Mouse (Mus musculus): Measurements from ENCODE around the gene Olfr1045. TPM values are rescaled to one million over a fixed set of nuclear protein-coding genes. Genes with fewer than 3 reads are reported as not detected.
"Not testable (repeated sequence)": the region's sequence is repeated elsewhere in the genome, so short reads cannot be mapped to it uniquely, and the experiment has no call there.

Olfr1045 gene
- not detected in 2 replicates for total RNA-seq (2015; ENCODE audit: low replicate concordance)
- total RNA-seq (2017; ENCODE audit: low replicate concordance) = not detected in 2 replicates

DNA sequence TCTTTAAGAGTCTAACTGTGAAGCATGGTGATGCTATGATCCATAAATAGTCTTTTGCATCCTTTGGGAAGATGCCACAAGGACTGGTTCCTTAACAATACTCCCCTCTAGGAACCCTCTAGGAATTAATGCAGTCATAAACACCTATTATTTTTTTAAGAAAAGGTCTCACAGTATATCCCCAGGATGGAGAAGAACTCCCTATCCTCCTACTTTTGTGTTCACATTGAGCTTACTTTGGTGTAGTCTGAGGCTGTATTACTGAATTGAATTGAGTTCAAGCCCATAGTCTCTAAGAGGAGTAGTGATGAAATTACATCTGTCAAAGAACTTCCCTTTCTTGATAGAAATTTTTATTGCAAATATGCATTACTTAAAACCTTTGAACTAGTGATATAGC lies at the start of gene Olfr1045:
Gene Olfr1045 (minus strand): TSS at position 101 of the 400 bp plus-strand sequence.
- no peak for ATAC-seq (replicated peaks; ENCODE audit: low FRiP score, poor library complexity, severe bottlenecking)

DNA sequence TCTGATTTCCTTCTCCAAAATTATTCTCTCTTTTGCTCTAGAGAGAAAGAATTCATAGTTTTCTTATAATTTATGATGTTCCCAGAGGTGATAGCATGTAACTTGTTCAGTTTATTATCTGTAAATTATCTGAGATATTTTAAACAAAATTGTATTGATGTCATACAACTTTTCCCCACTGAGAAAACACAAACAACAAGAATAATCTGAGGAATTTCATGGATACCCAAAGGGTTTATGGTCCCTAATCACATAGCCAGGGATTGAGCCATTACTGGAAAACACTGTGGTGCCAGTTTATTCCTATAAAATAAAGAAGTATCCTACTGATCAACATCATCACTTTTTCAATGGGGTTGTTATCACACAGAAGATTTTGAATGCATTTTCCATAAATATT lies 37.4 kb upstream of the Olfr1045 start, which contains the start of gene Olfr1048:
Gene Olfr1048 (minus strand): TSS at position 101 of the 400 bp plus-strand sequence.
- ATAC-seq (replicated peaks; ENCODE audit: low FRiP score, poor library complexity, severe bottlenecking) = no peak

DNA sequence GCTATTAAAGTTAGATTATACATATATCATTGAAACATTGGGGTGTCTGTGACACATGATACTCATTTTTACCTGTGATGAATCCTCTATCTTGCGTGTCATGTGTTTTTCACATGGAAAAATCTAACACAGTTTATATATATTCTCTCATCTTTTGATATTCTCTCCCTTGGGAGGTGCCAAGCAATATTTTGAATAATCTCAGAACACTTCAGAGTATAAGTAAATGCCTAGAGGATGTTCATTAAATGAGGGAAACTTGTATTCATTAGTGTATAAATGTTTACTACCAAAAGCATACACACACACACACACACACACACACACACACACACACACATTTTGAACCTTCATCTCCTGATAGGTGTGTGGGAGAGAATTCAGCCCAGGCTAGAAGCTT lies 28.5 kb upstream of the Olfr1045 start, which contains the start of gene Olfr1047:
Gene Olfr1047 (minus strand): TSS at position 101 of the 400 bp plus-strand sequence.
- no peak for ATAC-seq (replicated peaks; ENCODE audit: low FRiP score, poor library complexity, severe bottlenecking)

DNA sequence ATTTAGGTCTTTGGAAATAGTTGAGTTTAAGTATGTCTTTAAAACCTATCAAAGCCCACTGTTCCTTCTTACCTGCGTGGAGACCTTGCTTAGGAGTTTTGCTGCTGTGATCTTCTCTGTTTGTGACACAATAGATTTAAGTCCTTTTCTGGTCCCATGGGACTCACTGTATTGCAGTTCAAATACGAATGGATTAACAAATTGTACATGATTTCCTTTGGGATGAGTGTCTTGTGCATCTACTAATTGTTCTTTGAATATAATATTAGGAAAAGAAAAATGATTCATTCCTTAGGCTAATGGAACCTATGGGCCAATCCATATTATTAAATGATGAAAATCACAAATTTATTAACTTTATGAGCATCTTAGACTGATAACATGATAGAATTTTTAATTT lies 16.4 kb upstream of the Olfr1045 start, which contains the start of gene Olfr1046:
Gene Olfr1046 (minus strand): TSS at position 101 of the 400 bp plus-strand sequence.
- no peak for ATAC-seq (replicated peaks; ENCODE audit: low FRiP score, poor library complexity, severe bottlenecking)

DNA sequence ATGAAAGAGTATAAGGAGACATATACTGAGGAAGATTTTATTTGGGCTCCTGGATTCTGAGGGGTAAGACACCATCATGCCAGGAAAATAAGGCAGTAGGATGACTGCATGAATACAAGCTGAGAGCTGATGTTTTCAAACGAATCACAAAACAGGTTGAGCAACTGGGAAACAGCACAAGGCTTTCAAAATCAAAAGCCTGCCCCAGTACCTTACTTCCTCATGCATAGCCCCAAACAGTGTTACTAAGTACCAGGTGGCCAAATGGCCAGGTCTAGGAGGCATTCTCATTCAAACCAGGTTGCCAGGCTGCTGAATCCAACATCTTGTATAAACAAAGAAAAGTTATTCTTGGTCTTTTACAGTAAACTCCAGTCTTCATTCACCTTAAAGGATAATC lies 6.9 kb downstream of the Olfr1045 start:
- ATAC-seq (replicated peaks; ENCODE audit: low FRiP score, poor library complexity, severe bottlenecking) = no peak

DNA sequence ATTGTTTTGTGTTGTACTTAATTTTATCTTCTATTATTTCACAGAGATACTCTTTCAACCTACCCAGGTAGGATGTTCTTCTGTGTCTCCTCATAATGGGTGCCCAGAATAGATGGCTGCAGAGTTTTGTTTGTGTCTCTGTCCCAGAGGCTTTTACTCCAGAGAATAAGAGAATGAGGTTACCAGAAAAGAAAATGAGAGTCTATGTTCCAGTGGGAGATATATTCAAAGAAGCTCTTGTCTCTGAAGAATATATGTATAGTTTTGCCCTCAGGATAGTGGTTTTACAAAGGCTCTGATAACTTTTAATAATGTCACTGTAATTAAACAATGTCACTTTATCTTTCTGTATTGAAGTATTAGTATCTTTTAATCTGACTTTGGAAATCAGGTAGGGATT lies 17.2 kb downstream of the Olfr1045 start, which contains the start of gene Olfr52:
Gene Olfr52 (minus strand): TSS at position 101 of the 400 bp plus-strand sequence.
- ATAC-seq (replicated peaks; ENCODE audit: low FRiP score, poor library complexity, severe bottlenecking) = no peak

DNA sequence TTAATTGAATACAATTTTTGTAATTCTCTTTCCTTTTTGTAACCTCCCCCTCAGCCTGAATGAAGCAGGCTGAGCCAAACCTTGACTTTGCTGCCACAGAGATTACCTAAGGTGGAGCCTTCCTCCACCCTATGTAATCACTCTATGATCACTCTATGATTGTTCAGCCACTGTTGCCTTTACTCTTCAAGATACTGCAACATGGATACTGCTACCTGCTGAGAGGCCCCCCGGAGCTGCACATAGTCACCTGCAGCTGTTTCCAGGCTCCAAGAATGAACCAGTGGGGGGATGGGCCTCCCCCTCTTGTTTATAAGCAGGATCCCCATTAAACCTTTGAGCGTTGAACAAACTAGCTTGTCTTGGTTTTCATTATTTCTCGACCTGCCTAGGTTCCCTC lies 22.9 kb downstream of the Olfr1045 start:
- ATAC-seq (replicated peaks; ENCODE audit: low FRiP score, poor library complexity, severe bottlenecking) = no peak

DNA sequence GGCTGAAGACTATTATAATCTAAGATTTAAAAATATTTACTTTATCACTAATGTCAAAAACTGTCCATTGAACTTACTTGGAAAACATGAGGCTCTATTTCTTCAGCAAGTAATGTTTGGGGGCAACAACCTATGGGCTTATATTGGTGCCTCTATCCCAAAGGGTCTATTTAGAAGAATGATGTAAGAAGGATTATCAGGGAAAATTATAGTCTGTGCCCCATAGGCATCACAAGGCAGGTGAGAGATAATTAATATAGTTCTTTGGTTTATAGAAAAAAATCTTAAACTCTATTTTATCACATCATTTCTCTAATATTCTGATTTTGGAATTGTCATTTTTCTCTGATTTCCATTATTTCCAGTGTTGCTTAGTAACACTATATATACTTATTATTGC lies 25.1 kb downstream of the Olfr1045 start, which contains the start of gene Olfr1044:
Gene Olfr1044 (minus strand): TSS at position 101 of the 400 bp plus-strand sequence.
- ATAC-seq (replicated peaks; ENCODE audit: low FRiP score, poor library complexity, severe bottlenecking) = no peak

DNA sequence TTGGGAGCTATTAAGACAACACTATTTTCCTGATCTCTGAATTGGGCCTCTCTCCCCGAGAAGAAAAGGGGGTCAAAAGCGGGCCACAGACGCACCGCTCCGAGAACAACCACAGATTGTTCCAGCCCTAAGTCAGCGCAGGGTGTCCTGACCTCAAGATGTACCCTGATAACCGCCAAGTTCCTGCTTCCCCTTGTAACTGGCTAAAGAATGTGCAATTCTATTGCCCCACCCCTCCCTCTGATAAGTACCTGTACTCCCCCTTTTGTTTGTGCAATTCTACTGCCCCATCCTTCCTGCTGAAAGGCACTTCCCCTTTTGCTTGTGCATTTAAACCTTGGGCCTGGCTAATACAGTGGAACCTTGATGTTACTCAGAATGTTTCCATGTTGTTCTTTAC lies 27.4 kb downstream of the Olfr1045 start:
- ATAC-seq (replicated peaks; ENCODE audit: low FRiP score, poor library complexity, severe bottlenecking) = not testable (repeated sequence)

DNA sequence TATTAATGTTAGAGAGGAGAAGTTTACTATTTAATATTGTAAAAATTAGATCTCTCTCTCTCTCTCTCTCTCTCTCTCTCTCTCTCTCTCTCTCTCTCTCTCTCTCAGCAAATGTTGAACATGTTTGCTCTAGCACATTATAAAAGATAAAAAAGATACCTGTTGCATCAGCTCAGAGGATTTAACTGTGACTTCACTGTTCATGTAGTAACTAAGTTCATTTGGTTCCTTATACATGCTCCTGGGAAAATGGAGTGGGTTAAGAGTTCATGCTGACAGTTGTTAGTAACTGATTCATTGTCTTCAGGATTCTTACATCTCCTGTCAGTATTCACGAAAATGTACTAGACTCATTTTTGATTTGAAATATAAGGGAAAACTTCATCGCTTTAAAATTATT lies 35.4 kb downstream of the Olfr1045 start, which contains the start of gene Olfr1043:
Gene Olfr1043 (minus strand): TSS at position 101 of the 400 bp plus-strand sequence.
- no peak for ATAC-seq (replicated peaks; ENCODE audit: low FRiP score, poor library complexity, severe bottlenecking)

DNA sequence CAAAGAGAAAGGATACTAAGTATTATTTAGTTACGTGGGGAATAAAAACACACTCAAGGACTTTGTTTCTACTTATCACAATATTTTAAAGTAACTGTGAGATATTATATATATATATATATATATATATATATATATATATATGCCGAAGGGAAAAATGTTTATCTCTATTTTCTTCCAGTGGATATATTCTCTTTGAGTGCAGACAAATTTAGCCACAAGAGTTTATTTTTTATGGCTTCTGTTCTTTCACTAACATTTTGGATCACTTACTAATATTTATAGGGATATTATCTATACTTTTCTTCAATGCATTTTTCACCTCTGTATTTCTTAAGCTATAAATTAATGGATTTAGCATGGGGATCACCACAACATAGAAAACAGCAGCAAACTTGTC lies 41.1 kb downstream of the Olfr1045 start, which contains the start of gene Olfr1042:
Gene Olfr1042 (minus strand): TSS at position 101 of the 400 bp plus-strand sequence.
- ATAC-seq (replicated peaks; ENCODE audit: low FRiP score, poor library complexity, severe bottlenecking) = no peak

DNA sequence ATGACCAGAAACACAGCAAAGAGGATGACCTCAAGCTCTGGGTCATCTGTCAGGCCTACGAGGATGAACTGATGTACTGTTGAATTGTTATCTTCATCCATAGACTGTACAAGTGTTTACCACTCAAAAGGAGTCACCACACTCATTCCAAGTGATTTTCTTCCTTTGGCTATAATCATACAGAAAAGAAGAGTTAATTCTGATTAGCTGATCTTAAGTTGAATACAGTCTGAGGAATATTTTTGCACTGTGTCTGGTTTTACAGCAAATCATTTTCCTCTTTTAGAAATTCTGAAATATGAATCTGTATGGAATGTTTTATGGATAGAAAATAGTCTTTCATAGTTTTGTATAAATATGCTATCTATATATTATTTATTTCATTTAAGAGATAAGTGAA lies 56.2 kb downstream of the Olfr1045 start, which contains the start of gene Olfr1040:
Gene Olfr1040 (minus strand): TSS at position 101 of the 400 bp plus-strand sequence.
- no peak for ATAC-seq (replicated peaks; ENCODE audit: low FRiP score, poor library complexity, severe bottlenecking)

Other genes starting within 250 kb of the Olfr1045 start
- gene Olfr1029, start 229.1 kb downstream of the Olfr1045 start, total RNA-seq (2015; ENCODE audit: low replicate concordance) = not detected in 2 replicates
- gene Olfr1029, start 229.1 kb downstream of the Olfr1045 start, total RNA-seq (2017; ENCODE audit: low replicate concordance) = not detected in 2 replicates
- not detected in 2 replicates for gene Olfr1030, start 223.7 kb downstream of the Olfr1045 start, total RNA-seq (2015; ENCODE audit: low replicate concordance)
- gene Olfr1030, start 223.7 kb downstream of the Olfr1045 start, total RNA-seq (2017; ENCODE audit: low replicate concordance) = not detected in 2 replicates
- not detected in 2 replicates for gene Olfr1031, start 212.7 kb downstream of the Olfr1045 start, total RNA-seq (2015; ENCODE audit: low replicate concordance)
- gene Olfr1031, start 212.7 kb downstream of the Olfr1045 start, total RNA-seq (2017; ENCODE audit: low replicate concordance) = not detected in 2 replicates
- gene Olfr1032, start 197.5 kb downstream of the Olfr1045 start, total RNA-seq (2015; ENCODE audit: low replicate concordance) = not detected in 2 replicates
- gene Olfr1032, start 197.5 kb downstream of the Olfr1045 start, total RNA-seq (2017; ENCODE audit: low replicate concordance) = not detected in 2 replicates
- gene Olfr1033, start 182.4 kb downstream of the Olfr1045 start, total RNA-seq (2015; ENCODE audit: low replicate concordance) = not detected in 2 replicates
- gene Olfr1033, start 182.4 kb downstream of the Olfr1045 start, total RNA-seq (2017; ENCODE audit: low replicate concordance) = not detected in 2 replicates
- gene Olfr1034, start 157.1 kb downstream of the Olfr1045 start, total RNA-seq (2015; ENCODE audit: low replicate concordance) = not detected in 2 replicates
- not detected in 2 replicates for gene Olfr1034, start 157.1 kb downstream of the Olfr1045 start, total RNA-seq (2017; ENCODE audit: low replicate concordance)
- gene Olfr1036, start 129.0 kb downstream of the Olfr1045 start, total RNA-seq (2015; ENCODE audit: low replicate concordance) = not detected in 2 replicates
- not detected in 2 replicates for gene Olfr1036, start 129.0 kb downstream of the Olfr1045 start, total RNA-seq (2017; ENCODE audit: low replicate concordance)
- not detected in 2 replicates for gene Olfr1037, start 115.6 kb downstream of the Olfr1045 start, total RNA-seq (2015; ENCODE audit: low replicate concordance)
- gene Olfr1037, start 115.6 kb downstream of the Olfr1045 start, total RNA-seq (2017; ENCODE audit: low replicate concordance) = not detected in 2 replicates
- gene Olfr1039, start 67.1 kb downstream of the Olfr1045 start, total RNA-seq (2015; ENCODE audit: low replicate concordance) = not detected in 2 replicates
- not detected in 2 replicates for gene Olfr1039, start 67.1 kb downstream of the Olfr1045 start, total RNA-seq (2017; ENCODE audit: low replicate concordance)
- gene Olfr1040, start 56.3 kb downstream of the Olfr1045 start, total RNA-seq (2015; ENCODE audit: low replicate concordance) = not detected in 2 replicates
- 2.2 TPM in 1 of 2 replicates, not detected in the other for gene Olfr1040, start 56.3 kb downstream of the Olfr1045 start, total RNA-seq (2017; ENCODE audit: low replicate concordance)
- not detected in 2 replicates for gene Olfr1042, start 41.2 kb downstream of the Olfr1045 start, total RNA-seq (2015; ENCODE audit: low replicate concordance)
- gene Olfr1042, start 41.2 kb downstream of the Olfr1045 start, total RNA-seq (2017; ENCODE audit: low replicate concordance) = not detected in 2 replicates
- gene Olfr1043, start 35.5 kb downstream of the Olfr1045 start, total RNA-seq (2015; ENCODE audit: low replicate concordance) = not detected in 2 replicates
- gene Olfr1043, start 35.5 kb downstream of the Olfr1045 start, total RNA-seq (2017; ENCODE audit: low replicate concordance) = not detected in 2 replicates
- not detected in 2 replicates for gene Olfr1044, start 25.2 kb downstream of the Olfr1045 start, total RNA-seq (2015; ENCODE audit: low replicate concordance)
- 1.1 TPM in 1 of 2 replicates, not detected in the other for gene Olfr1044, start 25.2 kb downstream of the Olfr1045 start, total RNA-seq (2017; ENCODE audit: low replicate concordance)
- not detected in 2 replicates for gene Olfr52, start 17.3 kb downstream of the Olfr1045 start, total RNA-seq (2015; ENCODE audit: low replicate concordance)
- not detected in 2 replicates for gene Olfr52, start 17.3 kb downstream of the Olfr1045 start, total RNA-seq (2017; ENCODE audit: low replicate concordance)
- not detected in 2 replicates for gene Olfr1046, start 16.3 kb upstream of the Olfr1045 start, total RNA-seq (2015; ENCODE audit: low replicate concordance)
- gene Olfr1046, start 16.3 kb upstream of the Olfr1045 start, total RNA-seq (2017; ENCODE audit: low replicate concordance) = not detected in 2 replicates
- not detected in 2 replicates for gene Olfr1047, start 28.4 kb upstream of the Olfr1045 start, total RNA-seq (2015; ENCODE audit: low replicate concordance)
- gene Olfr1047, start 28.4 kb upstream of the Olfr1045 start, total RNA-seq (2017; ENCODE audit: low replicate concordance) = not detected in 2 replicates
- gene Olfr1048, start 37.3 kb upstream of the Olfr1045 start, total RNA-seq (2015; ENCODE audit: low replicate concordance) = not detected in 2 replicates
- gene Olfr1048, start 37.3 kb upstream of the Olfr1045 start, total RNA-seq (2017; ENCODE audit: low replicate concordance) = not detected in 2 replicates
- gene Olfr1049, start 55.3 kb upstream of the Olfr1045 start, total RNA-seq (2015; ENCODE audit: low replicate concordance) = not detected in 2 replicates
- gene Olfr1049, start 55.3 kb upstream of the Olfr1045 start, total RNA-seq (2017; ENCODE audit: low replicate concordance) = not detected in 2 replicates
- gene Olfr1051, start 76.1 kb upstream of the Olfr1045 start, total RNA-seq (2015; ENCODE audit: low replicate concordance) = not detected in 2 replicates
- not detected in 2 replicates for gene Olfr1051, start 76.1 kb upstream of the Olfr1045 start, total RNA-seq (2017; ENCODE audit: low replicate concordance)
- not detected in 2 replicates for gene Olfr1052, start 89.4 kb upstream of the Olfr1045 start, total RNA-seq (2015; ENCODE audit: low replicate concordance)
- gene Olfr1052, start 89.4 kb upstream of the Olfr1045 start, total RNA-seq (2017; ENCODE audit: low replicate concordance) = 1.2 TPM in 1 of 2 replicates, not detected in the other
- gene Olfr1053, start 112.3 kb upstream of the Olfr1045 start, total RNA-seq (2015; ENCODE audit: low replicate concordance) = not detected in 2 replicates
- not detected in 2 replicates for gene Olfr1053, start 112.3 kb upstream of the Olfr1045 start, total RNA-seq (2017; ENCODE audit: low replicate concordance)
- gene Olfr1054, start 132.4 kb upstream of the Olfr1045 start, total RNA-seq (2015; ENCODE audit: low replicate concordance) = not detected in 2 replicates
- not detected in 2 replicates for gene Olfr1054, start 132.4 kb upstream of the Olfr1045 start, total RNA-seq (2017; ENCODE audit: low replicate concordance)
- not detected in 2 replicates for gene Olfr1055, start 147.3 kb upstream of the Olfr1045 start, total RNA-seq (2015; ENCODE audit: low replicate concordance)
- not detected in 2 replicates for gene Olfr1055, start 147.3 kb upstream of the Olfr1045 start, total RNA-seq (2017; ENCODE audit: low replicate concordance)
- gene Olfr1056, start 159.5 kb upstream of the Olfr1045 start, total RNA-seq (2015; ENCODE audit: low replicate concordance) = not detected in 2 replicates
- not detected in 2 replicates for gene Olfr1056, start 159.5 kb upstream of the Olfr1045 start, total RNA-seq (2017; ENCODE audit: low replicate concordance)
- not detected in 2 replicates for gene Olfr1057, start 175.4 kb upstream of the Olfr1045 start, total RNA-seq (2015; ENCODE audit: low replicate concordance)
- not detected in 2 replicates for gene Olfr1057, start 175.4 kb upstream of the Olfr1045 start, total RNA-seq (2017; ENCODE audit: low replicate concordance)
- not detected in 2 replicates for gene Olfr1058, start 185.6 kb upstream of the Olfr1045 start, total RNA-seq (2015; ENCODE audit: low replicate concordance)
- gene Olfr1058, start 185.6 kb upstream of the Olfr1045 start, total RNA-seq (2017; ENCODE audit: low replicate concordance) = not detected in 2 replicates
- gene Olfr1061, start 211.0 kb upstream of the Olfr1045 start, total RNA-seq (2015; ENCODE audit: low replicate concordance) = not detected in 2 replicates
- gene Olfr1061, start 211.0 kb upstream of the Olfr1045 start, total RNA-seq (2017; ENCODE audit: low replicate concordance) = not detected in 2 replicates
- gene Olfr1062, start 223.7 kb upstream of the Olfr1045 start, total RNA-seq (2015; ENCODE audit: low replicate concordance) = 0.42 TPM in 1 of 2 replicates, not detected in the other
- not detected in 2 replicates for gene Olfr1062, start 223.7 kb upstream of the Olfr1045 start, total RNA-seq (2017; ENCODE audit: low replicate concordance)
- gene Olfr1065, start 247.6 kb upstream of the Olfr1045 start, total RNA-seq (2015; ENCODE audit: low replicate concordance) = not detected in 2 replicates
- not detected in 2 replicates for gene Olfr1065, start 247.6 kb upstream of the Olfr1045 start, total RNA-seq (2017; ENCODE audit: low replicate concordance)